25 mouse cellular contexts compared by ENCODE assay signal in genomic region chr7:49025991-49026390, GRCm38 (mm10).
"Had no signal": no experiment of that assay in that cellular context is flagged by ENCODE, and none has a peak within 500 bp of the region (broad histone marks: within the 10 kb centered on the region; RNA-seq: fewer than 3 reads in every experiment).

No protein-coding gene starts in this region.

- H3K4me3 ChIP-seq: gastrocnemius, adult 2 months; heart, embryonic 10.5 days; heart, embryonic 12.5 days; hindbrain, embryonic 10.5 days; hindbrain, embryonic 12.5 days; intestine, embryonic 15.5 days; layer of hippocampus, adult 2 months; left cerebral cortex, adult 2 months; limb, embryonic 10.5 days; limb, embryonic 12.5 days had no signal

- H3K9me3 ChIP-seq: heart, embryonic 10.5 days; heart, embryonic 12.5 days; hindbrain, embryonic 12.5 days; intestine, embryonic 15.5 days; limb, embryonic 10.5 days; limb, embryonic 12.5 days had no signal

- H3K9ac ChIP-seq: heart, embryonic 12.5 days; hindbrain, embryonic 12.5 days; hindbrain, embryonic 14.5 days; intestine, embryonic 15.5 days; limb, embryonic 12.5 days had no signal

- H3K27me3 ChIP-seq: heart, embryonic 12.5 days; hindbrain, embryonic 12.5 days; intestine, embryonic 15.5 days; limb, embryonic 12.5 days had no signal

- H3K36me3 ChIP-seq: heart, embryonic 10.5 days; heart, embryonic 12.5 days; hindbrain, embryonic 12.5 days; intestine, embryonic 15.5 days; limb, embryonic 10.5 days; limb, embryonic 12.5 days had no signal

- H3K4me2 ChIP-seq: heart, embryonic 12.5 days; hindbrain, embryonic 12.5 days; hindbrain, embryonic 14.5 days; intestine, embryonic 15.5 days; limb, embryonic 12.5 days; liver, embryonic 11.5 days had no signal

- DNase-seq: gastrocnemius, adult 2 months; gastrocnemius, postnatal 10 days; gastrocnemius, postnatal 25 days; heart, adult 18-20 months; heart, postnatal 10 days; heart, postnatal 4 days; kidney, adult 18-20 months; kidney, adult 8-10 months; kidney, postnatal 10 days; kidney, postnatal 25 days; kidney, postnatal 4 days had no signal

- H3K4me1 ChIP-seq: intestine, embryonic 15.5 days; limb, embryonic 10.5 days; limb, embryonic 12.5 days had no signal

- H3K27ac ChIP-seq: gastrocnemius, adult 2 months; heart, embryonic 10.5 days; hindbrain, embryonic 10.5 days; hindbrain, embryonic 12.5 days; hindbrain, embryonic 14.5 days; intestine, embryonic 15.5 days; layer of hippocampus, adult 2 months; left cerebral cortex, adult 2 months; limb, embryonic 10.5 days; limb, embryonic 12.5 days had no signal

- ATAC-seq: hindbrain, embryonic 16.5 days; inflammation-experienced regulatory T-cells, adult 6 months; intestine, embryonic 15.5 days; intestine, postnatal 0 days had no signal
